ENCODE assay signal across 17 mouse cellular contexts in the genomic region with DNA sequence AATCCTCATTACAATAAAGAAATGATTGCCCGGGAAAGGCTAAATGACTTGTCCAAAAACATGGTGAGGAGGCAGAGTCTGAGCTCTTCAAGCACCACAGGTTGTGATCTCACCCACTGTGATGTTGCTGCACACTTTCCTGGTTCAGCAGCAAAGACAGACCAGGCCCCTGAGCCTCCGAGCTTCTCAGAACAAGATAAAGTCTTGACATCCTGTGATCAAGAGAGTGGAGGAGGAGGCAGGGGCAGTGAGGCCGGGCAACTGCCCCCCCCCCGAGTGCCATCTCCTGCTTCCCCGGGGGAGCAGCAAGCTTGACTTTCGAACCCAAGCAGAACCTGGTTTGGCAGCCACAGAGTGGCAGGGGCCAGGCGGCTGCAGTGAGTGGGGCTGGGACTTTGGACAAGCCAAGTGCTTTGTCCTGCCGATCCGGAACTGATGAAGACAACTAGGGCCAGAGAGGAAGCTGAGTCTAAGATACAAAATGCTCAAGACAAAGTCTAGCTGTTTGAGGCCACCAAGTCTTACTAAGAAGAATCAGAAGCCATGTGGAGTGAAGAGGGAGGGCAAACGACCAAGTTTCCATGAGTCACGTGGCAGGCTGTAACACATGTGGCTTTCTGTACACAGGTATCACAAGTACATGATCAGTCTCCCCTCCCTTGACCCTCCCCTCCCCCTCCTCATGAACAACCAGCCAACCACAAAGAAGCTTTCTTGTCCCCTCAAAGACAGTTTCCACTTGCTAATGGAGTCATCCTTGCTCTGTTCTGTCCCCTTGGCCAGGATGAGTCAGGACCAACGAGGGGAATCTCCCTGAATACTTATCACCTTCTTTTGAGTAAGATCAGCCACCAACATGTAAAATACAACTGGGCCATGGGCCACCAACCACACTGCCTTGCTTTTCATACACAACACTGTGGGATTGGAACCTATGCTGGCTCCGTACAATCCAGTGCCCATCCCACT. TPM values are rescaled to one million over a fixed set of nuclear protein-coding genes. Genes with fewer than 3 reads are reported as not detected.
DNase-seq lines count a peak whose midpoint lies in the region; ATAC-seq and TF ChIP-seq lines count a peak whose summit lies in the region.
"Had no signal": no experiment of that assay in that cellular context is flagged by ENCODE, and none has a peak within 500 bp of the region (broad histone marks: within the 10 kb centered on the region; RNA-seq: fewer than 3 reads in every experiment).

No protein-coding gene starts in this region.

- H3K36me3 ChIP-seq in liver, embryonic 12.5 days: no peaks in the 10 kb centered on the region
- H3K36me3 ChIP-seq in C2C12 (ENCODE audit: control insufficient read depth, insufficient read depth): no peaks in the 10 kb centered on the region
- H3K36me3 ChIP-seq in CH12.LX (replicated peaks in 1 of 2; ENCODE audit: control insufficient read depth in 1 of 2, insufficient read depth in 1 of 2, low read length in 1 of 2): peaks cover 5 to 48% of the 10 kb centered on the region in 2 experiments
- H3K36me3 ChIP-seq in hindbrain, embryonic 16.5 days (ENCODE audit: control insufficient read depth, insufficient read depth, low read length): no peaks in the 10 kb centered on the region
- H3K36me3 ChIP-seq: embryonic facial prominence, embryonic 15.5 days; limb, embryonic 15.5 days had no signal

- in situ Hi-C loops in CH12.LX (cut with MboI; ENCODE audit: low pct_ligation_motif_present, low pct_unique_long_range_greater_than_20kb, low sequenced_read_pairs): no loop called here

- no peaks in the 10 kb centered on the region for H3K27me3 ChIP-seq in liver, embryonic 12.5 days (replicated peaks)
- H3K27me3 ChIP-seq in C2C12 (ENCODE audit: control insufficient read depth, insufficient read depth, insufficient read length) (no peaks in the 10 kb centered on the region), CH12.LX (replicated peaks) (no peaks in the 10 kb centered on the region)
- H3K27me3 ChIP-seq in hindbrain, embryonic 16.5 days (replicated peaks; ENCODE audit: control insufficient read depth, insufficient read depth, low read length): no peaks in the 10 kb centered on the region
- H3K27me3 ChIP-seq: embryonic facial prominence, embryonic 15.5 days; forebrain, embryonic 13.5 days; limb, embryonic 15.5 days had no signal

- 38% methylated on average over 13 of the region's 13 CpGs for WGBS in liver, embryonic 12.5 days (ENCODE audit: insufficient replicate concordance)
- WGBS in hindbrain, embryonic 16.5 days: 76% methylated on average over 13 of the region's 13 CpGs

- peak overlapping the region; percentile 8; the same call in 1 of the 2 replicates for H3K27ac ChIP-seq in liver, embryonic 12.5 days
- peak overlapping the region; percentile 99 for H3K27ac ChIP-seq in CH12.LX (ENCODE audit: insufficient read depth, low read depth)
- no peak overlapping the region for H3K27ac ChIP-seq in hindbrain, embryonic 16.5 days (ENCODE audit: low read depth, low read length)
- H3K27ac ChIP-seq: embryonic facial prominence, embryonic 15.5 days; forebrain, embryonic 13.5 days; limb, embryonic 15.5 days; stomach, postnatal 0 days had no signal

- H3K4me2 ChIP-seq in liver, embryonic 12.5 days: no peak overlapping the region
- H3K4me2 ChIP-seq in CH12.LX (ENCODE audit: insufficient read depth, low read depth, poor library complexity, severe bottlenecking): peak overlapping the region; percentile 62
- H3K4me2 ChIP-seq in hindbrain, embryonic 16.5 days (ENCODE audit: low read length): no peak overlapping the region
- H3K4me2 ChIP-seq: embryonic facial prominence, embryonic 15.5 days; forebrain, embryonic 13.5 days; limb, embryonic 15.5 days; midbrain, embryonic 11.5 days had no signal

- H3ac ChIP-seq in C2C12 (ENCODE audit: control insufficient read depth, insufficient read length, low read depth): no peak overlapping the region

- H3K9me3 ChIP-seq in liver, embryonic 12.5 days (replicated peaks): 0 out of 2 replicates have a peak, but pooled peaks cover 3% of the 10 kb centered on the region
- peaks cover 10% of the 10 kb centered on the region for H3K9me3 ChIP-seq in CH12.LX (replicated peaks; ENCODE audit: low read length)
- no peaks in the 10 kb centered on the region for H3K9me3 ChIP-seq in hindbrain, embryonic 16.5 days (ENCODE audit: control insufficient read depth, low read length)
- H3K9me3 ChIP-seq: embryonic facial prominence, embryonic 15.5 days; forebrain, embryonic 13.5 days; limb, embryonic 15.5 days had no signal

- peaks cover 31% of the 10 kb centered on the region for H3K79me2 ChIP-seq in C2C12 (ENCODE audit: control insufficient read depth, insufficient read depth)
- peaks cover 85% of the 10 kb centered on the region for H3K79me2 ChIP-seq in CH12.LX (replicated peaks; ENCODE audit: control insufficient read depth, extremely low read depth, insufficient read depth, poor library complexity, severe bottlenecking)

- H3K9ac ChIP-seq in liver, embryonic 12.5 days: no peak overlapping the region
- H3K9ac ChIP-seq in CH12.LX (ENCODE audit: insufficient read depth, low read depth): peak overlapping the region; percentile 56
- no peak overlapping the region for H3K9ac ChIP-seq in hindbrain, embryonic 16.5 days (ENCODE audit: low read depth, low read length)
- H3K9ac ChIP-seq: embryonic facial prominence, embryonic 15.5 days; forebrain, embryonic 13.5 days; limb, embryonic 15.5 days had no signal

- TF ChIP-seq CTCF in C2C12 (IDR thresholded peaks at IDR 0.05; ENCODE audit: control insufficient read depth, insufficient read depth, insufficient read length) (no peak), CH12.LX (conservative IDR thresholded peaks at IDR 0.05 in 1 of 2, IDR thresholded peaks at IDR 0.05 in 1 of 2; ENCODE audit: low read depth in 2 of 2, low read length in 2 of 2) (no peak)

- peak; percentile 67 for TF ChIP-seq POLR2A in CH12.LX (IDR thresholded peaks at IDR 0.05; ENCODE audit: low read depth, low read length)

- TF ChIP-seq EP300 in CH12.LX (IDR thresholded peaks at IDR 0.05; ENCODE audit: low read length): peak; percentile 99

- H3K4me3 ChIP-seq in liver, embryonic 12.5 days: no peak overlapping the region
- H3K4me3 ChIP-seq in C2C12 (ENCODE audit: insufficient read depth, poor library complexity, severe bottlenecking): no peak overlapping the region
- peak overlapping the region in 2 of 3 experiments; percentile 12 to 20 for H3K4me3 ChIP-seq in CH12.LX (replicated peaks in 1 of 3; ENCODE audit: low read depth in 2 of 3, low read length in 2 of 3, poor library complexity in 1 of 3)
- H3K4me3 ChIP-seq in hindbrain, embryonic 16.5 days (ENCODE audit: low read length): no peak overlapping the region
- H3K4me3 ChIP-seq: embryonic facial prominence, embryonic 15.5 days; forebrain, embryonic 13.5 days; limb, embryonic 15.5 days; myocyte had no signal

- no peak for DNase-seq in liver
- DNase-seq in CH12.LX (ENCODE audit: extremely low read depth): peak; percentile 100
- peak; percentile 68 for DNase-seq in naive thymus-derived CD4-positive, alpha-beta T cell, adult 2 months (ENCODE audit: low read depth)
- no peak for DNase-seq in lung, adult 18-20 months
- DNase-seq: cerebellum, adult 2 months; heart, adult 11 months; kidney, adult 8-10 months; lung, postnatal 10 days had no signal

- dilution Hi-C loops in CH12.LX (cut with MboI; ENCODE audit: extremely low pct_ligation_motif_present, extremely low pct_unique_long_range_greater_than_20kb, low sequenced_read_pairs): no loop called here

- no peak for ATAC-seq in liver, embryonic 12.5 days
- ATAC-seq in hindbrain, embryonic 16.5 days: no peak
- ATAC-seq: forebrain, embryonic 13.5 days had no signal

- no peak; the same call in none of the 2 replicates for TF ChIP-seq RAD21 in CH12.LX (IDR thresholded peaks at IDR 0.05; ENCODE audit: low read depth, low read length)

- peaks cover 43% of the 10 kb centered on the region for H3K4me1 ChIP-seq in liver, embryonic 12.5 days
- peaks cover 60 to 95% of the 10 kb centered on the region in 2 experiments for H3K4me1 ChIP-seq in CH12.LX (ENCODE audit: control insufficient read depth in 1 of 2, insufficient read depth in 2 of 2)
- H3K4me1 ChIP-seq in hindbrain, embryonic 16.5 days (ENCODE audit: control insufficient read depth, insufficient read depth, low read depth, low read length): no peaks in the 10 kb centered on the region

- H3K79me3 ChIP-seq in C2C12 (ENCODE audit: low read depth): no peaks in the 10 kb centered on the region

TF ChIP-seq in C2C12, 6 proteins besides CTCF, POLR2A, EP300 and RAD21:
- TF ChIP-seq FOSL1 (IDR thresholded peaks at IDR 0.05; ENCODE audit: insufficient read depth, low read length, poor library complexity, severe bottlenecking) (no peak), MAX (IDR thresholded peaks at IDR 0.05) (no peak), MYOD1 (IDR thresholded peaks at IDR 0.05; ENCODE audit: control insufficient read depth, insufficient read length, low read depth) (no peak), CEBPB (IDR thresholded peaks at IDR 0.05; ENCODE audit: low read depth) (no peak), USF1 (IDR thresholded peaks at IDR 0.05; ENCODE audit: low read depth) (peak; percentile 39), MYOG (IDR thresholded peaks at IDR 0.05; ENCODE audit: control insufficient read depth, extremely low read depth, insufficient read length) (no peak)

TF ChIP-seq in CH12.LX, 34 proteins besides CTCF, POLR2A, EP300 and RAD21 (continues in another document):
- TF ChIP-seq JUN (IDR thresholded peaks at IDR 0.05; ENCODE audit: insufficient read depth, low read depth, low read length) (peak; percentile 96), ZMIZ1 (IDR thresholded peaks at IDR 0.05; ENCODE audit: low read depth, low read length) (peak; percentile 86), HCFC1 (IDR thresholded peaks at IDR 0.05; ENCODE audit: low read depth, low read length) (peak; percentile 48), CHD2 (IDR thresholded peaks at IDR 0.05; ENCODE audit: low read length) (peak; percentile 96), CHD1 (IDR thresholded peaks at IDR 0.05; ENCODE audit: low read depth, low read length) (peak; percentile 19; the same call in 1 of the 2 replicates), NRF1 (IDR thresholded peaks at IDR 0.05; ENCODE audit: low read depth, low read length) (no peak; the same call in none of the 2 replicates), PAX5 (IDR thresholded peaks at IDR 0.05; ENCODE audit: low read length) (no peak), NELFE (IDR thresholded peaks at IDR 0.05; ENCODE audit: low read depth, low read length) (no peak; the same call in 1 of the 2 replicates), ZC3H11A (IDR thresholded peaks at IDR 0.05; ENCODE audit: low read depth, low read length) (no peak), ELF1 (IDR thresholded peaks at IDR 0.05; ENCODE audit: low read depth, low read length) (peak; percentile 34; the same call in 1 of the 2 replicates), BHLHE40 (IDR thresholded peaks at IDR 0.05; ENCODE audit: low read depth, low read length) (peak; percentile 99)

RNA-seq across cellular contexts. Expression of a gene that starts 16.5 kb away (rescaled TPM):
- polyA plus RNA-seq in liver, embryonic 12.5 days (2016; fragmentation: Nextera tagmentation; extraction: Ambion mirVana): 2.4 and 3.1 TPM in 2 replicates
- polyA plus RNA-seq in C2C12 (2012; fragmentation: generic; extraction: Trizol): 4.8 TPM
- 63.8 and 73.1 TPM in 2 replicates for total RNA-seq in CH12.LX (2012; rRNA removed)
- total RNA-seq in CH12.LX (2014; rRNA removed): 21.3 and 22.5 TPM in 2 replicates
- 48.9 and 61.2 TPM in 2 replicates for polyA plus RNA-seq in CH12.LX (2012; ENCODE audit: insufficient read length, low read depth)
- polyA plus RNA-seq in hindbrain, embryonic 16.5 days (2015; fragmentation: Nextera tagmentation; extraction: Ambion mirVana): 4.4 and 6.1 TPM in 2 replicates

Comparison
In these comparisons a context has a peak if more than half of its experiments do, and no peak if none do; other contexts are left out.
1. H3K4me3 ChIP-seq: peak in CH12.LX (2 of 3); none in liver, embryonic 12.5 days (single experiment), C2C12 (single experiment) and hindbrain, embryonic 16.5 days (single experiment).
2. DNase-seq: peak in CH12.LX (single experiment) and naive thymus-derived CD4-positive, alpha-beta T cell, adult 2 months (single experiment); none in liver (single experiment) and lung, adult 18-20 months (0 of 2).